Mouse (Mus musculus): ENCODE results near the gene Olfr1394.
"Not testable (repeated sequence)": the region's sequence is repeated elsewhere in the genome, so short reads cannot be mapped to it uniquely, and the experiment has no call there.

The Olfr1394 gene

GRCm38 (mm10) chr11:49154077-49154476, at the start of gene Olfr1394:
TSS of gene Olfr1394 (plus strand) at chr11:49154377.
- no peak for DNase-seq

- no peak for DNase-seq
These were observed 48.4 kb upstream of the Olfr1394 start for GRCm38 (mm10) chr11:49105752-49106151.

DNA sequence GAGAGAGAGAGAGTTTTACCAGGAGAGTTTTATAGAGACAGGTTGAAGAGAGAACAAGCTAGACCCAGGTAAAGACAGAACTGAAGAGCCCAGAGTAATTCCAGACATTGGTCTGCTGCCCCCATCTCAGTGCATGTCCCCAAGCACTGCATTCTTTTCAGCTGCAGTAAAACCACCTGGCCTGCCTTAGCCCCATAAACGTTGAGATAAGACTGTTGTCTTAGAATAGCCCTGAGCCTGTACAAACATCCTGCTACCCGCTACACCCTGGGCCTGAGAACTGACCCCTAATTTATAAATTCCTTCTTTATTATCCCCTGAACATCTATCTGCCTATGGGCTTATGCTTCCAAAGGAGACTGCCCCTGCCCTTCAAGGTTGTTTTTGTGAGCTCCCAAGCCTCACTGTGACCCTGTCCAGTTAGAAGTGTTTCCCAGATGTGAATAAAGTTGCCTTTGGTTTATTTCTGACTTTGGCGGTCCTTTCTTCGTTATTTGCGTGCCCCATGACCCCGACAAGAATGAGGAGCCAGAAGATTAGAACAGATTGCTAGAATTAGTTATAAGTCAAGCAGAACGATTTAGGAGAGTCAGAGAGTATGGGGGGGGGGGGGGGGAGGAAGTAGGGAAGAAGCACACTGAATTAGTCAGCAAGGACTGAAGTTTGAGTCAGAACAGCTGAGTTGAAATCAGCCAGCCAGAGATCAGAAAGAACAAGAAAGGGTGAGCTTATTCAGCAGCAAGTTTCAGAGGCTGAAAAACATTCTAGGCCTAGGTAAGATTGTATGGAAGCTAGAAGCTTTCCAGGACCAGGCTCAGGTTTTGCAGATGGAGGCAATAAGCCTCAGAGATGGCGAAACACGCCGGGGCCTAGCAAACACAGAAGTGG, 46.3 kb upstream of the Olfr1394 start:
- no peak for DNase-seq

GRCm38 (mm10) chr11:49108833-49109232, 45.3 kb upstream of the Olfr1394 start:
- DNase-seq: peak; percentile 67

GRCm38 (mm10) chr11:49111000-49111399, 43.2 kb upstream of the Olfr1394 start:
- DNase-seq: no peak

DNA sequence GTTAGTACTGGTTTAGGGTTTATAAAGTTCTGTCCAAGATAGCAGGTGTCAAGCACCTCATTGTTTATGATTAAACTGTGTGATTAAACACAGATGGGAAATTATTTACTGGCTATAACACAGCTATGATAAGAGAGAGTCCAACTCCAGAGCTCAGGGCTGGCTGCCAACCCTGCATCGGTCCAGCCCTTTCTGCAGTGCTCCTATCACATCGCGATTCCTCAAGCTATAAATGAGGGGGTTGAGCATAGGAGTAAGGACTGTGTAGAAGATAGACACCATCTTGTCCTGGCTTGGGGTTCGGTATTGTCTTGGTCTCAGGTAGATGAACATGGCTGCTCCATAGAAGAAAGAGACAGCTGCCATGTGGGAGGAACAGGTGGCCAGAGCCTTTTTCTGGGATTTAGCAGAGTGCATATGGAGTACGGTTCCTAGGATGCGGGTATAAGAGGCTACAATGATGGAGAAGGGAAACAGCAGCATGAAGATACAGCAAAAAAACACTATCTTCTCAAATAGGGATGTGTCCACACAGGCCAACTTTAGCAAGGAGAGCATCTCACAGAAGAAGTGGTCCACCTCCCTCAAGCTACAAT, 41.5 kb upstream of the Olfr1394 start:
- DNase-seq: no peak

DNA sequence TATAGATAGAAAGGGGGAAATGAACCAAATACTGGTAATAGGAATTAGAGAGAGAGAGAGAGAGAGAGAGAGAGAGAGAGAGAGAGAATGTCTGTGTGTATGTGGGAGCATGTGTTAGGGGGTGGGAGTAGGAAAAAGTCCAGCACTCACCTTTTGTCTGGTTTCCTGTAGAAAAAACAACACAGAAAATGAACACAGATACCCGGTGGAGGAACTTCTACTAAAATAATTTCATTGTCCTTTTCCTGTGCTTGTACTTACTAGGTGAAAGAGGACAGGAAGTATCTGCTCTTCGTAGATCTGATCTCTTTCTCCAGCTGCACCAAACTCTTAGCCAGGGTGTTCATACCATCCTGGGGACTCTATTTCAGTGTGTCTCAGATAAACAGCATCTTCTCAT, 40.0 kb upstream of the Olfr1394 start:
- DNase-seq: no peak

DNA sequence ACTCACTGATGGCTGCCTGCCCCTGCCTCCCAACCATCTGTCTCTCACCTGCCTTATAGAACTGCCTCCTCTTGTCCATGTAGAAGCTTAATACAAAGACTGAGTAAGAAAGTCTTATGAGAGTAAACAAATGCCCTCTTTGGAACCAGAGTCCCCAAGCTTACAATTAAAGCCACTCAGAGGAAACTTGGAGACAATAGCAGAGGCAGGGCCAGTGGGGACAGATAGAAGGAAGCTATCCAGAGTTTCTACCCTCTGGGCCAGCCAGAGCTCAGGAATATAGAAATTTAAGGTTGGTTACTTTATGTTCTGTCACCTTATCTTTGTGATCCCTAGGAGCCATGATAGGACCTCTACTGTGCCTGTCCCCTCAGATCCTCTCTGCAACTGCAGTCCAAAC, 39.4 kb upstream of the Olfr1394 start, which contains the start of gene Olfr1396:
Gene Olfr1396, minus strand, starts transcription at position 101 of the 400 bp plus-strand sequence.
- no peak for DNase-seq

- DNase-seq: no peak
These were observed 34.5 kb upstream of the Olfr1394 start for GRCm38 (mm10) chr11:49119635-49120034.

DNA sequence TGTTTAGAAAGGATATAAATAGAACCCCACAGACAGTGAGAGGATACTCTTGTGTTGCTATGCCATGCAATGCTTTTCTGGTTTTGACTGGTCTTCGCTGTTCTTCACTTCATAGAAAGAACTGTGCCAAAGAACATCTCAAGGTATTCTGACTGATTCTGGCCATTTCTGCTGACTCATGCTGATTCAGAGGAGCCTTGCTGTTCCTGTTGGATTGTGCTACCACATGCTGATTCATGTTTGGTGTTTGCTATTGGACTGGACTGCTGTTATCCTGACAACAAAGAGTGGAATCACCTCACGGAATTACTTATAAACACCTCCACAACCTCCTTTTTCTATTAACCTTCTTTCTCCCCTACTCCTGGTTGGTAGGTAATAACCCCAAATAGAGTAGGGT, 30.0 kb upstream of the Olfr1394 start:
- no peak for DNase-seq

GRCm38 (mm10) chr11:49141974-49142373, 12.2 kb upstream of the Olfr1394 start, which contains the start of gene Olfr1395:
TSS of gene Olfr1395 (plus strand) at chr11:49142274.
- no peak for DNase-seq

GRCm38 (mm10) chr11:49156821-49157814, 2.9 kb downstream of the Olfr1394 start:
- no peak for DNase-seq

DNA sequence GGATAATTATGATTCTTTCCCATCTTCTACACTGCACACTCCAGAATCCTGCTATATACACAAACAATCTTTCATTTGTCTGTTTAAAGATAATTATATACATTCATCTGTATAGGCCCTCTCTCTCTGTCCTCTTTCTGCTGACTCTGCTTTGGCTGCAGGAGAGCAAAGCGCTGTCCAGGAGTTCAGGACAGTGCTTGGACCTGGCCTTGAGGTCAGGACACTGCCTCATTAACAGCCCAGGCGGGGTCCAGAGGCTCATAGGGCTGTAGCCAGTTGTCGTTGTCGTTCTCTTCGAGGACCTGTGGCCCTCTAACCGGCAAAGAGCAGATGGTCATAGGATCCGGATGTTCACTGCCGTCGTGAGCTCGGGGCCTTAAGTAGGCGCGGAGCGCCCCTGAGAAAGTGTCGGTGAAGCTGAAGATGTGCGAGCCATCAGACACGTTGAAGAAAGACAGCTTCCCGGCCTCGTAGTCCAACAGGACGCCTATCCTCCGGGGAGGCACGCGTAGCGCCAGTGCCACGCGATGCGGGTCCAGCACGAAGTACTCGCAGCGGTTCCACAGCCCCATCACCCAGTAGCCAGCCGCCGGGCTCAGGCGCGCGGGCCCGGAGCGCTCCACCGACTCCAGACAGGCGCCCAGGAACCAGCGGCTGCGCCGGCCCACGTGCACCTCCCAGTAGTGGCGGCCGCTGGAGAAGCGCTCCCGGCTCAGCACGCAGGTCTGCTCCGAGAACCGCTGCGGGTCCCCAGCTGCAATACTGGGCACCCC, 14.8 kb downstream of the Olfr1394 start:
- DNase-seq: peak; percentile 7

DNA sequence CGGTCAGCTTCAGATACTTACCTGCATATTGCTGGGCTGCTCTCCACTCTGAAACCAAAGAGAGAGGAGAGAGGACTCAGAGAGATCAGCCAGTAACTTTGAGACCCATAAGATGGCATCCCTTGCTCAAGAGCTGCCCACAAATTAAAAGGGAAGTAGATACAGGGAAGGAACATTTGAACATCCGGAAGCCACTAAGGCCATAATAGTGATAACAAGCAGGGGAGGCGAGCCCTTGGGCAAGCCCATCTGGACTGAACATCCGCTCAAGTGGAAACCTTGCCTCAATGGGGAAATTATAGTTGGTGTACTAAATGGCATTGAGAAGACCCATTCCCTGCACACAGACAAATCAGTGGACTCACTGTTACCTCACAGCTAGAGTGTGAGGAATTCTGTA, 16.4 kb downstream of the Olfr1394 start:
- no peak for DNase-seq

DNA sequence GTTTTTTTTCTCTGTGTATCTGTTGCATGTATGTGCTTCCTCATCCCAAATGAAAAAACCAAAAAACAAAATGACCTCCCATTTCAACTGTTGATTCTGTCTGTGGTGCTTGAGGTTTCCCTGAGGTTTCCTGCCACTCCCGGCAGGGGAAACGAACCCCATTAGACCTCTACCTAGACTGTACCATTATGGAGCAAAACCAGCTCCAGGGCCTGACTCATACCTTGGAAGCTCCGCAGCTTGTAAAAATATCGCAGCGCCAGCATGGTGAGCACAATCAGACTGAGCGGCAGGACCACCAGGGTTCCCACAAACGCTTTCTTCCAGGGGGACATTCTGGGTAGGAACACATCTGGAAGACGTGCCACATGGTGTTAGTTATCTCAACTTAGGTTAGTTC, 21.2 kb downstream of the Olfr1394 start:
- peak; percentile 26 for DNase-seq

GRCm38 (mm10) chr11:49176047-49176779, 22.0 kb downstream of the Olfr1394 start:
- DNase-seq: not testable (repeated sequence)

DNA sequence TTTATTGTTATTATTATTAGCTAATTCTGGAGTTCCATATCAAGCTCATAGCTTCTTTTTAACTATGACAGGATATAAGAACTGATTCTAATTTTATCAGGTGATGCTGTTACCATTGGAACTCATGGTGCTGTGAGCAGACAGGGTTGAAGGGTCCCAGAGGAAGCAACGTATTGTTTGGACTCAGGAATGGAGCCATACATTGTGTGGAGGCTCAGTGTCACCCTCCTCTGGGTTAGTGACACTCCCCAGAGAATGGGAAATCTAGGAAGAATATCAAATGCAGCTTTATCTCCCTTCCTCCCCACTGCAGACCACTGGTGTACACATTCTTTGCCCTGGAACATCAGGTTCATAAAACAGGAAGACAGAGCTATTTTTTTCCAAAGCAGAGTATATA, 29.0 kb downstream of the Olfr1394 start:
- DNase-seq: no peak

DNA sequence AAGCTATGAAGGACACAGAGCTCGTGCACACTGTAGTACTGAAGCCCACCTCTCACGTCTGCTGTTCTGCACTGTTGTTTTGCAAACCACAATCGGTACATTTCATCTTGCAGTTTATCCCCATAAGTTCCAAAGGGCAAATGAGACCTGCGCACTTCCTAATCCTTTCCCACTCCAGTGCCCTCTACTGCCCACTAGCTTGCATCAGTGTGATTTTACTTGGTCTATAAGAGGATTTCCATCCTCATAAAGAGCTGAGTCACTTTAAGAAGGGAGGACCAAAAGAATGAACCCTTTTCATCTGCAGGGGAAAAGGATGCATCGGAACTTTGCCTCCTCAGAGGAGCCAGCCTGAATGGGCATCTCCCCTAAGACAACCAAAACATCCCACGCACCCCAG, 32.3 kb downstream of the Olfr1394 start:
- no peak for DNase-seq

DNA sequence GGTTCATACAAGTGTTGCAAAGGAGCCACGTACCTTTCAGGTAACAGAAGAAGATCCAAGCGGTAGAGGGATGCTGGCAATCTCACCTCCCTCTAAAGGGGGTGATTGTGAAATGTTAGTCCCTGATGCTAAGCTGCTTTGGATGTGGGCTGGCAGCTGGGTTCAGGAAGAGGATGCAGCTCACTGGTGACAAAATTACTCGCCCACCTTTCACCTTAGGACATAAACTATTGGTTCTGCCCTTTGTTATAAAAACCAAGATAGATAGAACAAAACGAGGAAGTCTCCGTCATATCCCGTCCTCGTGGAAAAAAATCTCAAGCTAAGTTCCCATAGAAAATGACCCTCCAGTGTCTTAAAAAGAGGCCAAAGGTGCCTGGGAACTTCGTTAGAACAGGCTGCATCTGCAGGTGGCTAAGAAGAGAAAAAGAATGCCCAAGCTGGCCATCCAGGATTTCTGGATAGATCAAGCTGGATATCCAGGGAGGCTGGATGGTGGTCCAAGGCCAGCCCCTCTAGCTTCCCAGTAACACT, 32.8 kb downstream of the Olfr1394 start, which contains the start of gene Btnl9:
Gene Btnl9, minus strand, starts transcription at position 205 of the 534 bp plus-strand sequence.
- no peak for DNase-seq

DNA sequence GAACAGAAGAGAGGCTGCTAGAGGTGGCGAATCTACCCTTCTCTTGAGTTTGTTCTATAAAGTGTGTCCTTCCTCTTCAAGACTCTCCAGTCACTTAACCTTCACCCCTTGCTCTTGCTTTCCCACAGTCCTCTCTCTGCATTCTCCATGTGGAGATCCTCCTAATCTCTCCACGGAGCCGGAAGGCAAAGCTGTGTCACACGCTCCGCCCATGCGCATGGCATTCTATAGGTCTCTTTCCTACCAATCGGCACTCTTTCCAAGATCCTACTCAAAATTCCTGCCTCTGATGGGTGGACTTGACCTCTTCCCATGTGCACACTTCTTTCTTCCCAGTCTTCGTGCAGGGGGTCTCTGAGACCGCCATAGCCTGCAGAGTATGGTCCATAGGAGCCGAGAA, 33.5 kb downstream of the Olfr1394 start:
- no peak for DNase-seq

- peak; percentile 82 for DNase-seq
These were observed 35.6 kb downstream of the Olfr1394 start for GRCm38 (mm10) chr11:49189737-49190136.
